Mouse (Mus musculus): ENCODE results near the gene Nav2. TPM values are rescaled to one million over a fixed set of nuclear protein-coding genes. Genes with fewer than 3 reads are reported as not detected.

The Nav2 gene
- total and polyA plus RNA-seq, 3 experiments: 2.0 to 2.7 TPM; not detected in 1

DNA sequence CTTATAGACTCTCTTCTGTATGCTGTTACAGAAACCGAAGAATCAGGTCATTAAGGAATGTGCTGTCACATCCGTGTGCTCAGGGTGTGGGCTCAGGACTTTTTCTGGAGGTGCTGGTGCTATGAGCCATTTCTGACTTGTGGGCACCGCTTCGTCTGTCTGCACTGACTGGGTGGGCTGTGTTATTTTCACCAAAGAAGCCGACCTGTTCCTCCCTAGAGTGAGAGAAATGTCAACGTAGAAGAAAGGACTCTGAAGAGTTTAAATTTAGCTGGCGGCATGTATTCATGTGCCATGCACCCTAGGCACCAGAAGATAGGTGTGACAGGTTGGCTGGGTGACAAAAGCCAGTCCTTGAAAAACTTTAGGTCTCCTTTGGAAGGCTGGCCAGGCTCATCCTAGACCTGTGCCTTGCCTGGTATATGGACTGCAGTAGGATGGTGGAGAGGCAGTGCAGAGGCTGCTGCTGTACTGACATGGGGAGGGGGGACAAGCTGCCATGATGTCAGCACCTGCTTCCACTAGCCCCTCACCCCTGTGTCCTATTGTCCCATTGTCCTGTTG, 599.5 kb downstream of the Nav2 start:
- Histone ChIP-seq H3K27me3 (ENCODE audit: control insufficient read depth in 1 of 2, insufficient read depth in 2 of 2, low read length in 2 of 2) (no peaks in the 10 kb centered on the region), H3K4me1 (ENCODE audit: control insufficient read depth in 1 of 2, insufficient read depth in 2 of 2, low read length in 2 of 2) (no peaks in the 10 kb centered on the region), H3K27ac (ENCODE audit: control insufficient read depth, low read depth, low read length) (no peak overlapping the region), H3K36me3 (ENCODE audit: control insufficient read depth in 1 of 2, insufficient read depth in 2 of 2, low read length in 2 of 2) (no peaks in the 10 kb centered on the region), H3K9ac (ENCODE audit: control insufficient read depth, low read depth, low read length, poor library complexity, severe bottlenecking) (no peak overlapping the region), H3K9me3 (replicated peaks; ENCODE audit: insufficient read depth, low read length) (no peaks in the 10 kb centered on the region), H3K79me2 (ENCODE audit: control insufficient read depth, insufficient read depth, low read length, poor library complexity) (no peaks in the 10 kb centered on the region), H3K4me3 (ENCODE audit: control insufficient read depth in 1 of 2, insufficient read depth in 1 of 2, low read depth in 2 of 2, low read length in 2 of 2) (no peak overlapping the region)
- DNase-seq (ENCODE audit: low read depth, low spot score): no peak
- TF ChIP-seq ETS1 (IDR thresholded peaks at IDR 0.05; ENCODE audit: low read depth, low read length) (no peak), MYC (IDR thresholded peaks at IDR 0.05; ENCODE audit: low read depth, low read length) (no peak), CTCF (IDR thresholded peaks at IDR 0.05 in 2 of 3, conservative IDR thresholded peaks at IDR 0.05 in 1 of 3; ENCODE audit: control insufficient read depth in 1 of 3, insufficient read depth in 1 of 3, low read depth in 2 of 3, low read length in 3 of 3, poor library complexity in 1 of 3, severe bottlenecking in 1 of 3) (no peak), ZMIZ1 (IDR thresholded peaks at IDR 0.05; ENCODE audit: low read depth, low read length) (no peak), ZNF384 (IDR thresholded peaks at IDR 0.05; ENCODE audit: low read depth, low read length) (no peak), SIN3A (IDR thresholded peaks at IDR 0.05; ENCODE audit: low read length) (no peak), RCOR1 (IDR thresholded peaks at IDR 0.05; ENCODE audit: low read depth, low read length) (no peak), MAZ (IDR thresholded peaks at IDR 0.05; ENCODE audit: low read depth, low read length) (no peak), KAT2A (conservative IDR thresholded peaks at IDR 0.05; ENCODE audit: low read depth, low read length) (no peak), HCFC1 (IDR thresholded peaks at IDR 0.05; ENCODE audit: low read depth, low read length) (no peak), E2F4 (IDR thresholded peaks at IDR 0.05; ENCODE audit: borderline replicate concordance, low read depth, low read length) (no peak), GATA1 (IDR thresholded peaks at IDR 0.05; ENCODE audit: low read depth, low read length) (no peak), CHD1 (IDR thresholded peaks at IDR 0.05; ENCODE audit: low read depth, low read length) (no peak), NELFE (IDR thresholded peaks at IDR 0.05; ENCODE audit: low read depth, low read length) (no peak), UBTF (IDR thresholded peaks at IDR 0.05; ENCODE audit: borderline replicate concordance, insufficient read depth, low read depth, low read length) (no peak), MAX (IDR thresholded peaks at IDR 0.05; ENCODE audit: low read length) (no peak), ELF1 (IDR thresholded peaks at IDR 0.05; ENCODE audit: low read depth, low read length) (no peak), TBP (IDR thresholded peaks at IDR 0.05; ENCODE audit: low read depth, low read length) (no peak)

DNA sequence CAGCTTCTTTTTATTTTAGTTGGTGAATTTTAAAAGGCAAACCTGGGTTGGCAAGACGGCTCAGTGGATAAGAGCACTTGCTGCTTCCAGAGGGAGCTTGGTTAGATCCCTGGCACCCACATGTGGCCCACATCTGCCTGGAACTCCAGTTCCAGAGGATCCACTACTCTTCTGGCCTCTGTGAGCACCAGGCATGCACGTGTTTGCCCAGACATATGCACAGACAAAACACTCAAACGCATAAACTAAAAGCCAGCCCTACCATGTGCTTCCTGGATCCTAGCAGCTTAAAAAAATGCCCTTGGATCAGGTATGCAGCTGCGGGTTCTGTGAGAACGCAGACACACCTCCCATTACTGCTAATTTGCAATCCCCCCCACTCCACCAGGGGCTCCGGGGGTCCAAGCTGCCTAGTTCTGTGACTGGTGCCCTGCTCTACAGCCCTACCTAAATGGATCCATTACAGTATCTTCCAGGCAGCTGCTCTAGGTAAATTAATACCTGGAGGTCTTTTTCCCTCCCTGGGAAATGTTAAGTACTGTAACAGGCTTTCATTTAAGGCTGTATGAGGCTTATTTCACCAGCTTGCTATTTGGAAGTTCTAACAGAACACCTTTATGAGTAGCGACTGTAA, 603.4 kb downstream of the Nav2 start:
- Histone ChIP-seq H3K9ac (ENCODE audit: control insufficient read depth, low read depth, low read length, poor library complexity, severe bottlenecking) (no peak overlapping the region), H3K9me3 (replicated peaks; ENCODE audit: insufficient read depth, low read length) (no peaks in the 10 kb centered on the region)
- TF ChIP-seq EP300 (IDR thresholded peaks at IDR 0.05; ENCODE audit: low read depth in 1 of 2, low read length in 2 of 2) (no peak), NRF1 (IDR thresholded peaks at IDR 0.05; ENCODE audit: insufficient read depth, low read depth, low read length, poor library complexity, severe bottlenecking) (no peak), USF1 (IDR thresholded peaks at IDR 0.05; ENCODE audit: low read depth, low read length) (no peak), MXI1 (IDR thresholded peaks at IDR 0.05; ENCODE audit: low read depth, low read length) (no peak), CHD2 (IDR thresholded peaks at IDR 0.05; ENCODE audit: low read length) (no peak), CHD1 (IDR thresholded peaks at IDR 0.05; ENCODE audit: low read depth, low read length) (no peak), BHLHE40 (IDR thresholded peaks at IDR 0.05; ENCODE audit: borderline replicate concordance, low read depth, low read length) (no peak), GABPA (IDR thresholded peaks at IDR 0.05; ENCODE audit: low read depth, low read length) (no peak), ETS1 (IDR thresholded peaks at IDR 0.05; ENCODE audit: low read depth, low read length) (no peak), TAL1 (IDR thresholded peaks at IDR 0.05; ENCODE audit: low read length) (no peak)

More for the DNA sequence above, 603.4 kb downstream of the Nav2 start:
- Histone ChIP-seq H3K4me3 (ENCODE audit: control insufficient read depth in 1 of 2, insufficient read depth in 1 of 2, low read depth in 2 of 2, low read length in 2 of 2) (no peak overlapping the region), H3K4me1 (ENCODE audit: control insufficient read depth in 1 of 2, insufficient read depth in 2 of 2, low read length in 2 of 2) (peaks cover 0 to 9% of the 10 kb centered on the region in 2 experiments; a peak in 2 of 4 replicates), H3K36me3 (ENCODE audit: control insufficient read depth in 1 of 2, insufficient read depth in 2 of 2, low read length in 2 of 2) (peaks cover 0 to 2% of the 10 kb centered on the region in 2 experiments; a peak in 1 of 4 replicates), H3K27me3 (ENCODE audit: control insufficient read depth in 1 of 2, insufficient read depth in 2 of 2, low read length in 2 of 2) (no peaks in the 10 kb centered on the region), H3K79me2 (ENCODE audit: control insufficient read depth, insufficient read depth, low read length, poor library complexity) (no peaks in the 10 kb centered on the region), H3K27ac (ENCODE audit: control insufficient read depth, low read depth, low read length) (no peak overlapping the region)
- no peak for DNase-seq (ENCODE audit: low read depth, low spot score)

Data from MEL (cell line).